Mouse (Mus musculus): ENCODE measurements around the gene Odf3l2.

GRCm38 (mm10) chr10:79607892-79608291 is 37.6 kb downstream of the Odf3l2 start:
- TF ChIP-seq CTCF (IDR thresholded peaks at IDR 0.05; ENCODE audit: extremely low read depth, insufficient read length, insufficient replicate concordance, low read depth, low read length): no peak
- no peak for TF ChIP-seq POLR2A (IDR thresholded peaks at IDR 0.05; ENCODE audit: low read depth, low read length)
